Mouse (Mus musculus): ENCODE measurements around the gene Eml4.

DNA sequence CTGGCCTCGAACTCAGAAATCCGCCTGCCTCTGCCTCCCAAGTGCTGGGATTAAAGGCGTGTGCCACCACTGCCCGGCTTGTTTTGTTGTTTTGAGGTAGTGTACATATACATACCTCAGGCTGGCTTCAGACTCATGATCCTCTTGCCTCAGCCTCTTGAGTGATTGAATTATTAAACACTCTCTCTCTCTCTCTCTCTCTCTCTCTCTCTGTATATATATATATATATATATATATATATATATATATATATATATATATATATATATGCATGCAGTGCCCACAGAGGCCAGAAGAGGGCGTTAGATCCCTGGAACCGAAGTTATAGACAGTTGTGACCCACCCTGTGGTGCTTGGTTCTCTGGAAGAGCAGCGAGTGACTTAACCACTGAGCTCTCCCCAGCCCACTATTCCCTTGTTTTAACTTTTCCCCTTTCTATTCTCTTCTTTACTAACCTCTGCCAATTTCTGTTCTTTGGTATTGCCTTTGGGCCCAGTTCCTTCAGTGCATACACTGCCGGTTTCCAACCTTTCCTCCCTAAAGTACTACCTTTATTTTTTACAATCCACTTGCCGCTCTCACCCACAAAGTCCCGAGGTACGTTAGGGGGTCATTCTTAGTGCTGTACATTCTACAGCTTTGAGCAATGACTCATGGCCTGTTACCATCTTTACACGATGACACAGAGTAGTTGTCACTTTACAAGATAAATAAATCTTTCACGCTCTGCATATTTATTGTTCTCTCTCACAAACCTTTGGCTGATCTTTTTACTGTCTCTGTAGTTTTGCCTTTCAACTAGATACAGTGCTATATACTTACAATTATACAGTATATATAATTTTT is 13.5 kb upstream of the Eml4 start:
- TF ChIP-seq MAX (IDR thresholded peaks at IDR 0.05; ENCODE audit: low read depth) (no peak), TCF3 (IDR thresholded peaks at IDR 0.05; ENCODE audit: insufficient read length, low read depth) (no peak), E2F4 (IDR thresholded peaks at IDR 0.05; ENCODE audit: insufficient read depth) (no peak), TCF12 (IDR thresholded peaks at IDR 0.05; ENCODE audit: insufficient read depth, poor library complexity, severe bottlenecking) (no peak), POLR2A (IDR thresholded peaks at IDR 0.05; ENCODE audit: insufficient read length, low read depth) (no peak), MYOG (IDR thresholded peaks at IDR 0.05; ENCODE audit: control insufficient read depth in 1 of 3, insufficient read depth in 1 of 3, insufficient read length in 2 of 3, low read depth in 2 of 3) (no peak), CEBPB (IDR thresholded peaks at IDR 0.05; ENCODE audit: insufficient read depth, poor library complexity, severe bottlenecking) (no peak), POLR2AphosphoS2 (IDR thresholded peaks at IDR 0.05; ENCODE audit: insufficient read length, low read depth) (no peak), MYOD1 (IDR thresholded peaks at IDR 0.05; ENCODE audit: control insufficient read depth in 1 of 3, insufficient read length in 2 of 3, low read depth in 2 of 3) (no peak), SRF (IDR thresholded peaks at IDR 0.05; ENCODE audit: control insufficient read depth, insufficient read length, low read depth) (no peak), USF1 (IDR thresholded peaks at IDR 0.05; ENCODE audit: low read depth) (no peak), REST (IDR thresholded peaks at IDR 0.05; ENCODE audit: insufficient read depth, insufficient read length) (no peak)
